Mouse (Mus musculus): Measurements from ENCODE around the gene Thtpa.

Thtpa gene

GRCm38 (mm10) chr14:55077481-55078365, 16.9 kb upstream of the Thtpa start:
- no peak for DNase-seq (ENCODE audit: low spot score in 2 of 2)

DNA sequence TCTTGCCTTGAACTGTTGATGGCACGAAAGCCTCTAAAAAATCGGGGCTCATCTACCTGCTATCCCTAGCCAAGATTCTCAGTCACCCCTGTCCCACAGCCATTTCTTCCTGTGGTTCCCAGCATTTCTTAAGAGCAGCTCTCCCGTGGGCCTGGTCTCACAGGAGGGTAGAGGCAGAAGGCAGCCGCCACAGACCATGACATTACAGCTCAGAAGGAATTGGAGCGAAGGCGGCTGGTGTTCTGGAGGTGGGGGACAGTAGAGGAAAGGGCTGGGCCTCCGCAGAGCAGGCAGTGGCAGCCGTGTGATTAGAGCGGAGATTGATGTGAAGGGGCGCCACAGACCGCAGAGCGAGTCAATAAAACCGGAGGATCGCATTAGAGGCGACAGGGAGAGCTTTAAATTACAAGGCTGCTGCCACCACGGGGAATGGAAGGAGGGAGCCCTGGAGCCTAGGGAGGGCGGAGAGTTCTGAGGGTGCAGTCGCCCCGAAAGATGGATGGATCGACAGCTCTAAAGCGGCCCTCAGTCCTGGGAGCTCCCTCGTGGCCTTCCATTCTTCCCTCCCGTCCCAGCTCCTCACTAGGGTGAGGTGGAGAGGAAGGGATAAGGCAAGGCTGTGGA, 16.1 kb upstream of the Thtpa start:
- DNase-seq (ENCODE audit: low spot score in 2 of 2) = no peak

DNA sequence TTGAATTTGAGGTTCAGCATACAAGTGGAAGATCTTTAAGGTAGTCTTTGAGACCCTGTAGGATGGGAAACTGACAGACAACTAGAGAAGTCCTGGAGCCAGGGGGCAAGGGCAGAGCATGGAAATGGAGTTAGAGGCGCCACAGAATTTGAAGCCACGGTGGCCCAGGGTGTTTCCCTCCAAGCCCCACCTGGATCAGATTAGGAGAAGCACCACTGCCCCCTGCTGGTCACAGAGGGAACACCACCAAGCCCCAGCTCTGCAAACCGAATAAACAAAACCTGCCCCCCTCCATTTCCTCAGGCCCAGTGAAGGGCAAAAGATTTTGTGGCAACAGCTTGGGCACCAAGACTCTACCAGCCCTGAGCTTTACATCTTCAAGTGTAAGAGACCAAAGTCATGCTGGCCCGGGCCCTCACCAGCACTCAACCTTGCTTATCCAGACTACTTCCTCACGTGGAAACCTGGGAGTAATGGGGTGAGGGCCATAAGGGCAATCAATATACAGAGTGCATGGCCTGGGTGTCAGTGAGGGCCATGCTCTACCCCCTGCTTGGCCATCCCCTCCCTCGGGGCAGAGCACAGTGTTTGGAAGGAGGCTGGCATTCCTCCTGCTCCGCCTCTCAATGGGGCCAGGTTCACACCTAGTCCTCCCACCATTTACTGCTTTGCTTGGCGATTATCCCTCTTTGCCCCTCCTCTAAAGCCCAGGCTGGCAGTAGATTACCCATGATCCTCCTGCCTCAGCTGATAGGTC, 15.2 kb upstream of the Thtpa start:
- peak; percentile 75 to 92 for DNase-seq (ENCODE audit: low spot score in 2 of 2)

- no peak for DNase-seq (ENCODE audit: low spot score in 2 of 2)
Measured at GRCm38 (mm10) chr14:55081105-55081504, 13.5 kb upstream of the Thtpa start.

DNA sequence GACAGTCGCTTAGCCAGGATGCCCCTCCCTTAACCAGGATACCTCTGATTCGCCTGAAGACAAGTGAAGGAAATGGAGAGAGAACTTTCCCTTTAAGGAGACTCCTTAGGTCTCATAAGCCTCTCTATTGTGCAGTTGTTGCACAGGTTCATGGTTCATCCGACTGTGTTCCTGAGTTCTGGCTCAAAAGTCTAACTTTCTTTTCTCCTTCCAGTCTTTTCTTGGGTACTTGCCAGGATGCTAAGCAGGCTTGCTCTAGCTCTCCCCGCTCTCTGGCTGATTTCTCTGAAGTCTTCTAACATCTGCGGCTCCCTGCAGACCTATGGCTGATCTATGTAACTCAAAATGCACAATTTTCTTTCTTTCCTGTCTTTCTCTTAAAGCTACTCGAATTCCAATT, 11.1 kb upstream of the Thtpa start:
- no peak for DNase-seq (ENCODE audit: low spot score in 2 of 2)

- no peak for DNase-seq (ENCODE audit: low spot score in 2 of 2)
Measured at GRCm38 (mm10) chr14:55085324-55086008, 9.1 kb upstream of the Thtpa start.

DNA sequence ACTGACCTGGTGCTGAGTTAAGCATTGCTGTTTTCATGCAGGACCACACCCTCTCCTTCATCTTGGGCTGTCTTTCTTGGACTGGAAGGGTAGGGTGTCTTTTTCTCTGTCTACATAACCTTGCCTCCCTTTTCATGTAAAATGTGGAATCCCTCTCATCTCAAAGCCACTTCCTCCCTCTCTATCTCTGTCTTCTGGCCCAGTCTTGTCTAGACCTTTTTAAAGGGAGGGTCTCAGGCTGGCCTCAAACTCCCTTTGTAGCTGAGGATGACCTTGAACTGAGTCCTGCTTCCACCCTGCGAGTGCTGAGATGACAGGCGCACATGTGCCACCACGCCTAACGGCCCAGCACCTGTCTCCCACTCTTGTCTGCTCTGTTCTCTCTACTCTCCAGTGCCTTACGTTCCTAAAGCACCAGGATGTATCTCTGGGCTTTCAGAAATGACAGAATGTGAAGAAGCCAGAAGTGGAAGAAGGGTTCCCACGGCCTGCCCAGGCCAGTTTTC, 8.5 kb upstream of the Thtpa start:
- no peak for DNase-seq (ENCODE audit: low spot score in 2 of 2)

DNA sequence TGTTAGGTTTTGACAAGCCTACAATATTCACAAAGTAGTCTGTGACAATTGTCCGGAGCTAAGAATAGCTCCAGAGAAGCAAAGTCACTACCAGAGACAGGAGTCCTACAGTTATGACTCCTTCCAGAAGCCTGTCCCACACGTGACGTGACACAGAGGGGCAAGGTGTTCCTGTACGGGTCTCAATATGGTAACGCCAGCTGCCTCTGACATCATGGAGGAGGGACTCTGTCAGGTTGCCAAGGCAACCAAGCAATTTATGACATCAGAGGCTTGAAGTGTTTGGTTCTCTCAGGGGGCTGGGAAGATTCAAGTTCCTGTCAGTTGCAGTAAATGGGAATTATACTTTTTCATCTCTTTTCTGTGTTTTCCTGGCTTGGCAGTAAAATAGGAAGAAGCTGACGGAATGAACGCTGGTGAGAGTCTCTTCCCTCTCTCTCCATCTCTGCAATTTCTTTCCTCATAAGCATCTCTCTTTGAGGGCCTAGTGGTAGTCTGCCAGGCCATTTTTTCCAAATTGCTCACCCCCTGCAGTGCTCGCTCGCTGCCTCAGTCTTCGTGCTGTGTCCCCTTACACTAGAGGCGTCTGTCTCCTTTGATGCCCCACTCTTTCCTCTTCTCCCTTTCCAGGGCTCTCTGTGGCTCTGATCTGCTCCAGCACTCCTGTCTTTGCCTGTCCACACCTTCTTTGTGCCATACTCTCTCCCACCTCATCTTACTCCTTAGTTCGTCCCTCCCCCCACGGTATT, 5.2 kb upstream of the Thtpa start:
- DNase-seq (ENCODE audit: low spot score in 2 of 2) = no peak

GRCm38 (mm10) chr14:55091209-55091865, 3.2 kb upstream of the Thtpa start:
- peak in 1 of 2 experiments; percentile 73 for DNase-seq (ENCODE audit: low spot score in 2 of 2)

DNA sequence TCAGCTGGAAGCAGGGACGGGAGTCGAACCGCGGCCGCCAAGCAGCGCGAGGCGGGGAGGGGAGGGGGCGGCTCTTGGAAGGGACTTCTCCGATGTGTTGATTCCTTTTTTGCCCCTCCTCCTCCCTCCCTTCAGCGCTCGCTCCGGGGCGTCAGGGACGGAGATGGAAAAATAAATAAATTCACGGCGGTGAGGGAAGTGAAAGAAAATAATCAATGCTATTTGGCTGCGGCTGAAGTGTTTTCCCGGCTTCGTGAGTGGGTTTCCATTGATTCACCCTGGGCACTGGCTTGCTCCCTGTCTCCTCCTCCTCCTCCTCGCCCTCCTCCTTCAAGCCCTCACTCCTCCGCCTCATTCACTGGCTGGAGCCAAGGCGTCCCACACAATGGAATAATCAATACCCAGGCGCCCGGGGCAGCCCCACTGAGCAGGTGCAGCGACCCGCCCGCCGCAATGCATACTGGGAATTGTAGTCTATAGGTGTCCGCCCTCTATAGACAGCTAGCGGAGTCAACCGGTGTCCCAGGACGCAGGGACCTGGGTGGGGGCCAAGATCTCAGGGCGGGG, 2.5 kb upstream of the Thtpa start, which contains the start of gene Zfhx2:
TSS of gene Zfhx2 (minus strand) at position 314 of the 567 bp plus-strand sequence.
- DNase-seq (ENCODE audit: low spot score in 2 of 2) = peak; percentile 92 to 95

DNA sequence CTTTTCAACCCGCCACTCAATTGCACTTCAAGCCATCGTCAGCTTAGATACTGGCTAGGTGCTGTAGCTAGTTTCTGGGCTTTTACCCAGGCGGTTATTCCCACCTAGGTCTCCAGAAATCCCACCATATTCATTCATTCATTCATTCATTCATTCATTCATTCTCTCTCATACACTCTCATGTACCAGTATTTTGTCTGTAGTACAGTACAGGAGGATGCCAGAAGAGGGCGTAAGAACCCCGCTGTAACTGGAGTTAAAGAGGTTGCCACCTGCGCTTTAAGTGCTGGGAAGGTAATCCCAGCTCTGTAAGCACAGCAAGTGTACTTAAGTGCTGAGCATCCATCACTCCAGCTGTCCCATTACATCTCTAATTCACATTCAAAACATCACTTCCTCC, 657 bp upstream of the Thtpa start:
- no peak for DNase-seq (ENCODE audit: low spot score in 2 of 2)

DNA sequence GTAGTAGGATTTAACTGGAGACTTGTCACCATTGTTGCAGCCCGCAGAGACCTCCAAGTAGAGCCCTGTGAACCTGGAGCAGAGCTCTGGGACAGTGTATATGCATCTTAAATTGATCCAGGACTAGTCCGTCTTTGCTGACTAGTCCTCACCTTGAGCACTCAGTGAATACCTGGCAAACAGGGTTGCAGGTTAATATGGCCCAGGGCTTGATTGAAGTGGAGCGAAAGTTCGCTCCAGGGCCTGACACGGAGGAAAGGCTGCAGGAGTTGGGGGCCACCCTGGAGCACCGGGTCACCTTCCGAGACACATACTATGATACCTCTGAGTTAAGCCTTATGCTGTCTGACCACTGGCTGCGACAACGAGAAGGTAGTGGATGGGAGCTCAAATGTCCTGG, 679 bp downstream of the Thtpa start:
- DNase-seq (ENCODE audit: low spot score in 2 of 2) = no peak

- no peak for DNase-seq (ENCODE audit: low spot score in 2 of 2)
Measured at GRCm38 (mm10) chr14:55095671-55096070, 1.1 kb downstream of the Thtpa start.

DNA sequence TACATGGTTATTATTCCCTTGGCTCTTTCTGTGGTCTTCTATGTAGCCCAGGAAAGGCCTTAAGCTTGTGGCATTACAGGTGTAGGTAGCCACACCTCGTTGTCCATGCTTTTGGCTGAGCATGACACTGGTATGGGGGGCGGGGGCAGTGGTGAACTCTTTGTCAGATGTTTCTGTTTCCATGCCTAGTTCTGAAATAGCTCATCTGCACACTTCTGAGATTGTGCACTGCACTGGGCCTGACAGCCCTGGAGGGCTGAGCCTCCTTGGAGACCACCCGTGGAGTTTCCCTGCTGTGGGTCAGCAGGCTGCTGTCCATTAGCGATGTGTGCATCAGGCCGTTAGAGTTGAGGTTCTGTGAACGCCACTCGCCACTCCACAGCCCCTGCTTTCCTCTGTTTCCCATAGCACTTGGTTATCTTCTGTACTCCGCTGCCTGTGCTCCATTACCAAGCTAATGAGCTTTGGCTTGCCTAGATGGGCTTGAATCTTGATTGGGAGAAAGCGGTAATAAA, 2.0 kb downstream of the Thtpa start:
- no peak for DNase-seq (ENCODE audit: low spot score in 2 of 2)

GRCm38 (mm10) chr14:55097646-55098045, 3.1 kb downstream of the Thtpa start:
- DNase-seq (ENCODE audit: low spot score in 2 of 2) = no peak

GRCm38 (mm10) chr14:55098067-55098466, 3.5 kb downstream of the Thtpa start:
- DNase-seq (ENCODE audit: low spot score in 2 of 2) = peak; percentile 53 to 68

DNA sequence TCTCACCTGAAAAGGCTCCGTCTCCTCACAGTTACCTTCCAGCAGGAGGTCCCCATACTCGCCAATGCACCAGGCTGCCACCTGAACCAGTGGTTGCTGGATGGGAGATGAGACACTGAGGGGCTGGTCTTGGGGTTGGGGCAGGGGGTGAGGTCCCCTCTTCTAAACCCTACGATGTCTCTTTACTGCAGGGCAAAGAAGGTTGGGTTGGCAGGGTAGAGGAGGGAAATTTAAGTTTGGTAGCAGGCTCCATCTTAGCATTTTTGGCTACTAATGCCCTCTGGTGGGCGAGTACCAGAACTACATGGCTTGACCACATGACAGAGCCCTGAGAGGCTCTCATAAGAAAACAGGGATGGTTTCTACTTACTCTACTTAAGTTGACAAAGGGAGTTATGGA, 7.0 kb downstream of the Thtpa start:
- DNase-seq (ENCODE audit: low spot score in 2 of 2) = peak; percentile 49 to 75

GRCm38 (mm10) chr14:55102253-55102785, 7.7 kb downstream of the Thtpa start:
- no peak for DNase-seq (ENCODE audit: low spot score in 2 of 2)

DNA sequence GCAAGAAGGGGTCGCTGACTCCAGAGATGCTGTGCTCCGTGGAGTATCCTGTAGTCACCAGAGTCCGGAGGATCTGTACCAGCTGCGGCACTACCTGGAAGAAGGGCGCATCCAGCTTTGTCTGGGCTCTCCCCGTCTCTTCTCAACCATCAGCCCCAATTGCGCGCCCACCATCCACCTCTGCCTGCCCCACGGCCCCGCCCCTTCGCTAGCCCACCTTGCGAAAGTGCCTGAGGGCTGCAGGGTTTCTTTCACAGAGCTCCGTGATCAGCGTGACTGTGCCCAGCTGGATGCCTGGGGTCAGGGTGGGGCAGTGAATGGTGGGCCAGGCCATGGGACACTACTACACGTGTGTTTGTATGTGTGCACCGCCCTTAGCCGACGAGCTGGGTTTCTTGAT, 9.8 kb downstream of the Thtpa start:
- no peak for DNase-seq (ENCODE audit: low spot score in 2 of 2)

Measured in spleen, postnatal 4 days (tissue).